ENCODE assay signal across 28 mouse cellular contexts in genomic region chr8:9055416-9055819, GRCm38 (mm10).
A peak's percentile ranks its signal among the peaks of the same experiment; 100 is the strongest.
DNase-seq lines count a peak whose midpoint lies in the region; ATAC-seq and TF ChIP-seq lines count a peak whose summit lies in the region.
"Had no signal": no experiment of that assay in that cellular context is flagged by ENCODE, and none has a peak within 500 bp of the region (broad histone marks: within the 10 kb centered on the region; RNA-seq: fewer than 3 reads in every experiment).

No protein-coding gene starts in this region.

- peak overlapping the region; percentile 16; the same call in 1 of the 2 replicates for H3K27ac ChIP-seq in limb, embryonic 10.5 days
- 0 out of 2 replicates have a peak overlapping the region, but pooled peaks have one; percentile 22 for H3K27ac ChIP-seq in limb, embryonic 15.5 days
- H3K27ac ChIP-seq in kidney, adult 2 months (ENCODE audit: insufficient read depth, low read depth, low read length), result no peak overlapping the region
- H3K27ac ChIP-seq: embryonic facial prominence, embryonic 10.5 days; embryonic facial prominence, embryonic 15.5 days; forebrain, embryonic 13.5 days; hindbrain, embryonic 13.5 days; kidney, postnatal 0 days; liver, embryonic 13.5 days; macrophage; midbrain, embryonic 13.5 days had no signal

- H3K9ac ChIP-seq in limb, embryonic 15.5 days, result no peak overlapping the region
- H3K9ac ChIP-seq: embryonic facial prominence, embryonic 15.5 days; forebrain, embryonic 13.5 days; hindbrain, embryonic 13.5 days; liver, embryonic 13.5 days; midbrain, embryonic 13.5 days had no signal

- ATAC-seq in limb, embryonic 15.5 days (ENCODE audit: insufficient number of reproducible peaks, low FRiP score, low TSS enrichment, low read depth), result no peak
- ATAC-seq: forebrain, embryonic 13.5 days; midbrain, embryonic 13.5 days had no signal

- H3K4me3 ChIP-seq in limb, embryonic 10.5 days, result no peak overlapping the region
- no peak overlapping the region for H3K4me3 ChIP-seq in limb, embryonic 15.5 days
- H3K4me3 ChIP-seq in kidney, adult 2 months (ENCODE audit: insufficient read depth, low read depth, low read length), result no peak overlapping the region
- H3K4me3 ChIP-seq: embryonic facial prominence, embryonic 10.5 days; embryonic facial prominence, embryonic 15.5 days; forebrain, embryonic 13.5 days; hindbrain, embryonic 13.5 days; liver, embryonic 13.5 days; midbrain, embryonic 13.5 days had no signal

- no peak for TF ChIP-seq CTCF in kidney, adult 2 months (conservative IDR thresholded peaks at IDR 0.05; ENCODE audit: insufficient read depth, insufficient read length, low read depth, low read length)

- H3K27me3 ChIP-seq in limb, embryonic 10.5 days (ENCODE audit: low read depth, poor library complexity, severe bottlenecking), result peaks cover 6% of the 10 kb centered on the region; the same call in 1 of the 2 replicates
- no peaks in the 10 kb centered on the region for H3K27me3 ChIP-seq in limb, embryonic 15.5 days
- H3K27me3 ChIP-seq in kidney, adult 2 months (replicated peaks; ENCODE audit: control insufficient read depth, insufficient read depth, low read length), result no peaks in the 10 kb centered on the region
- H3K27me3 ChIP-seq: CH12.LX; embryonic facial prominence, embryonic 15.5 days; forebrain, embryonic 13.5 days; hindbrain, embryonic 13.5 days; liver, embryonic 13.5 days; midbrain, embryonic 13.5 days had no signal

- intact Hi-C loops in gastrocnemius, postnatal 36 days (cut with DNase I), result no loop called here

- H3K4me2 ChIP-seq in limb, embryonic 15.5 days, result no peak overlapping the region
- H3K4me2 ChIP-seq: embryonic facial prominence, embryonic 15.5 days; forebrain, embryonic 13.5 days; heart, embryonic 11.5 days; hindbrain, embryonic 13.5 days; liver, embryonic 13.5 days; midbrain, embryonic 13.5 days had no signal

- peak; percentile 22 for DNase-seq in embryo, embryonic 11 days
- DNase-seq in embryo, embryonic 9.5 days (ENCODE audit: extremely low spot score), result no peak
- peak; percentile 40 for DNase-seq in limb, embryonic 10.5 days (ENCODE audit: low spot score)
- DNase-seq in lung, postnatal 10 days, result peak; percentile 11
- DNase-seq in urinary bladder, adult 18-20 months (ENCODE audit: low spot score in 2 of 2), result no peak
- DNase-seq in kidney, adult 2 months, result no peak
- no peak for DNase-seq in gastrocnemius, postnatal 36 days
- DNase-seq: adrenal gland, adult 8-10 months; cerebellum, postnatal 10 days; gastrocnemius, postnatal 14 days; heart, adult 18-20 months; heart, postnatal 4 days; kidney, adult 18-20 months; layer of hippocampus, postnatal 36 days; left cerebral cortex, postnatal 4 days; liver, embryonic 13.5 days; thymus, adult 2 months; thymus, postnatal 36 days had no signal

- H3K36me3 ChIP-seq in limb, embryonic 10.5 days, result no peaks in the 10 kb centered on the region
- no peaks in the 10 kb centered on the region for H3K36me3 ChIP-seq in limb, embryonic 15.5 days
- no peaks in the 10 kb centered on the region for H3K36me3 ChIP-seq in kidney, adult 2 months (ENCODE audit: control insufficient read depth, insufficient read depth, low read length)
- H3K36me3 ChIP-seq: embryonic facial prominence, embryonic 10.5 days; embryonic facial prominence, embryonic 15.5 days; hindbrain, embryonic 13.5 days; liver, embryonic 13.5 days; midbrain, embryonic 13.5 days had no signal

- H3K4me1 ChIP-seq in limb, embryonic 10.5 days, result peaks cover 31% of the 10 kb centered on the region
- H3K4me1 ChIP-seq in limb, embryonic 15.5 days, result peaks cover 6% of the 10 kb centered on the region; the same call in 1 of the 2 replicates
- H3K4me1 ChIP-seq in kidney, adult 2 months (ENCODE audit: control insufficient read depth, insufficient read depth, low read length), result no peaks in the 10 kb centered on the region
- H3K4me1 ChIP-seq: forebrain, embryonic 13.5 days; liver, embryonic 13.5 days; midbrain, embryonic 13.5 days had no signal

- TF ChIP-seq POLR2A in kidney, adult 2 months (IDR thresholded peaks at IDR 0.05; ENCODE audit: low read depth, low read length), result no peak

- no peaks in the 10 kb centered on the region for H3K9me3 ChIP-seq in limb, embryonic 10.5 days (replicated peaks)
- H3K9me3 ChIP-seq in limb, embryonic 15.5 days, result no peaks in the 10 kb centered on the region
- H3K9me3 ChIP-seq: embryonic facial prominence, embryonic 10.5 days; embryonic facial prominence, embryonic 15.5 days; forebrain, embryonic 13.5 days; hindbrain, embryonic 13.5 days; liver, embryonic 13.5 days; midbrain, embryonic 13.5 days had no signal

- 41% methylated on average over 6 of the region's 6 CpGs for whole genome bisulfite sequencing in limb, embryonic 10.5 days
- 22% methylated on average over 6 of the region's 6 CpGs for WGBS in limb, embryonic 15.5 days
- 50% methylated on average over 6 of the region's 6 CpGs for WGBS in kidney, adult 2 months

Comparison
In these comparisons a context has a peak if more than half of its experiments do, and no peak if none do; other contexts are left out.
1. DNase-seq: peak in embryo, embryonic 11 days (single experiment), limb, embryonic 10.5 days (single experiment) and lung, postnatal 10 days (single experiment); none in embryo, embryonic 9.5 days (single experiment), urinary bladder, adult 18-20 months (0 of 2), kidney, adult 2 months (single experiment) and gastrocnemius, postnatal 36 days (0 of 2).